Comparison of ENCODE assay signal across 22 mouse cellular contexts in genomic region chr1:38347346-38347745, GRCm38 (mm10).
A peak's percentile ranks its signal among the peaks of the same experiment; 100 is the strongest.
DNase-seq lines count a peak whose midpoint lies in the region; ATAC-seq and TF ChIP-seq lines count a peak whose summit lies in the region.
"Had no signal": no experiment of that assay in that cellular context is flagged by ENCODE, and none has a peak within 500 bp of the region (broad histone marks: within the 10 kb centered on the region; RNA-seq: fewer than 3 reads in every experiment).

No protein-coding gene starts in this region.

- no peaks in the 10 kb centered on the region for H3K79me2 ChIP-seq in heart, adult 2 months (replicated peaks; ENCODE audit: control insufficient read depth, insufficient read depth, low read length)

- 81% methylated on average over 4 of the region's 4 CpGs for WGBS in embryonic facial prominence, embryonic 14.5 days
- 86% methylated on average over 4 of the region's 4 CpGs for WGBS in embryonic facial prominence, embryonic 10.5 days
- 71% methylated on average over 4 of the region's 4 CpGs for WGBS in heart, embryonic 10.5 days
- WGBS in heart, adult 2 months = 67% methylated on average over 4 of the region's 4 CpGs
- 81% methylated on average over 4 of the region's 4 CpGs for WGBS in intestine, embryonic 14.5 days
- WGBS in intestine, embryonic 15.5 days = 85% methylated on average over 4 of the region's 4 CpGs

- TF ChIP-seq EP300 in heart, adult 2 months (IDR thresholded peaks at IDR 0.05; ENCODE audit: insufficient read depth, low read depth, low read length) = no peak

- H3K27ac ChIP-seq in embryonic facial prominence, embryonic 14.5 days (replicated peaks; ENCODE audit: low read depth, low read length) = no peak overlapping the region
- no peak overlapping the region for H3K27ac ChIP-seq in embryonic facial prominence, embryonic 10.5 days (replicated peaks)
- no peak overlapping the region for H3K27ac ChIP-seq in heart, embryonic 10.5 days
- no peak overlapping the region for H3K27ac ChIP-seq in heart, adult 2 months
- no peak overlapping the region for H3K27ac ChIP-seq in intestine, embryonic 14.5 days (ENCODE audit: low read depth)
- no peak overlapping the region for H3K27ac ChIP-seq in intestine, embryonic 15.5 days

- H3K9me3 ChIP-seq in embryonic facial prominence, embryonic 14.5 days (ENCODE audit: control insufficient read depth, low read length) = no peaks in the 10 kb centered on the region
- no peaks in the 10 kb centered on the region for H3K9me3 ChIP-seq in embryonic facial prominence, embryonic 10.5 days
- H3K9me3 ChIP-seq in heart, embryonic 10.5 days = no peaks in the 10 kb centered on the region
- 0 out of 2 replicates have a peak, but pooled peaks cover 3% of the 10 kb centered on the region for H3K9me3 ChIP-seq in intestine, embryonic 14.5 days (ENCODE audit: control insufficient read depth, low read length)
- H3K9me3 ChIP-seq in intestine, embryonic 15.5 days = no peaks in the 10 kb centered on the region
- H3K9me3 ChIP-seq: G1E had no signal

- no peaks in the 10 kb centered on the region for H3K27me3 ChIP-seq in embryonic facial prominence, embryonic 14.5 days (replicated peaks; ENCODE audit: control insufficient read depth, insufficient read depth, low read length)
- no peaks in the 10 kb centered on the region for H3K27me3 ChIP-seq in embryonic facial prominence, embryonic 10.5 days (replicated peaks; ENCODE audit: low read depth, poor library complexity, severe bottlenecking)
- no peaks in the 10 kb centered on the region for H3K27me3 ChIP-seq in heart, embryonic 10.5 days (ENCODE audit: insufficient read depth, poor library complexity, severe bottlenecking)
- no peaks in the 10 kb centered on the region for H3K27me3 ChIP-seq in heart, adult 2 months (ENCODE audit: control insufficient read depth, insufficient read depth, low read length)
- no peaks in the 10 kb centered on the region for H3K27me3 ChIP-seq in intestine, embryonic 14.5 days (replicated peaks; ENCODE audit: control insufficient read depth, insufficient read depth, low read length)
- H3K27me3 ChIP-seq in intestine, embryonic 15.5 days (replicated peaks) = no peaks in the 10 kb centered on the region
- H3K27me3 ChIP-seq: CH12.LX, Patski had no signal

- H3K4me3 ChIP-seq in embryonic facial prominence, embryonic 14.5 days (ENCODE audit: low read depth, low read length) = no peak overlapping the region
- H3K4me3 ChIP-seq in embryonic facial prominence, embryonic 10.5 days = no peak overlapping the region
- no peak overlapping the region for H3K4me3 ChIP-seq in heart, embryonic 10.5 days
- H3K4me3 ChIP-seq in heart, adult 2 months = no peak overlapping the region
- H3K4me3 ChIP-seq in intestine, embryonic 14.5 days (ENCODE audit: low read depth, low read length) = no peak overlapping the region
- H3K4me3 ChIP-seq in intestine, embryonic 15.5 days (replicated peaks) = no peak overlapping the region

- intact Hi-C loops in heart, adult 2 months (cut with DNase I) = no loop called here

- TF ChIP-seq POLR2A in heart, adult 2 months (IDR thresholded peaks at IDR 0.05; ENCODE audit: insufficient read depth, low read depth, low read length) = no peak

- no peak for ATAC-seq in embryonic facial prominence, embryonic 14.5 days (ENCODE audit: low read depth)
- ATAC-seq in intestine, embryonic 14.5 days (replicated peaks; ENCODE audit: low FRiP score, low TSS enrichment, low read depth) = no peak
- ATAC-seq in intestine, embryonic 15.5 days = no peak
- ATAC-seq: activated CD4-positive, CD25-positive, alpha-beta regulatory T cell, adult 4 months; CD4-positive, CD25-positive, alpha-beta regulatory T cell, adult 4 months; Patski had no signal

- DNase-seq in embryonic facial prominence, embryonic 14.5 days (ENCODE audit: low spot score) = peak; percentile 12
- DNase-seq in embryonic facial prominence, embryonic 10.5 days (ENCODE audit: low spot score) = no peak
- DNase-seq in heart, adult 11 months = peak; percentile 64
- DNase-seq in heart, postnatal 4 days = no peak
- DNase-seq in heart, embryonic 10.5 days (ENCODE audit: low spot score) = peak; percentile 66
- DNase-seq in heart, adult 2 months = no peak
- peak; percentile 35 for DNase-seq in intestine, embryonic 14.5 days (ENCODE audit: low spot score)
- DNase-seq: adrenal gland, adult 2 months; adrenal gland, adult 8-10 months; adrenal gland, postnatal 10 days; adrenal gland, postnatal 14 days; adrenal gland, postnatal 25 days; adrenal gland, postnatal 36 days; B cell, adult 2 months; cerebellum, adult 11 months; cerebellum, adult 11-12 months had no signal

- H3K4me1 ChIP-seq in embryonic facial prominence, embryonic 14.5 days (ENCODE audit: control insufficient read depth, insufficient read depth, low read length) = no peaks in the 10 kb centered on the region
- no peaks in the 10 kb centered on the region for H3K4me1 ChIP-seq in embryonic facial prominence, embryonic 10.5 days
- H3K4me1 ChIP-seq in heart, embryonic 10.5 days = 0 out of 2 replicates have a peak, but pooled peaks cover 4% of the 10 kb centered on the region
- no peaks in the 10 kb centered on the region for H3K4me1 ChIP-seq in heart, adult 2 months (ENCODE audit: control insufficient read depth, insufficient read depth, low read length)
- no peaks in the 10 kb centered on the region for H3K4me1 ChIP-seq in intestine, embryonic 14.5 days (replicated peaks; ENCODE audit: control insufficient read depth, insufficient read depth, low read length)
- H3K4me1 ChIP-seq in intestine, embryonic 15.5 days (replicated peaks) = no peaks in the 10 kb centered on the region

- H3K9ac ChIP-seq in embryonic facial prominence, embryonic 14.5 days (ENCODE audit: low read depth, low read length) = no peak overlapping the region
- H3K9ac ChIP-seq in heart, adult 2 months (ENCODE audit: low read depth, low read length) = no peak overlapping the region
- H3K9ac ChIP-seq in intestine, embryonic 14.5 days (ENCODE audit: low read length) = no peak overlapping the region
- H3K9ac ChIP-seq in intestine, embryonic 15.5 days = no peak overlapping the region

- no peak for TF ChIP-seq CTCF in heart, adult 2 months (IDR thresholded peaks at IDR 0.05)

- H3K4me2 ChIP-seq in embryonic facial prominence, embryonic 14.5 days (ENCODE audit: low read depth, low read length) = no peak overlapping the region
- H3K4me2 ChIP-seq in intestine, embryonic 14.5 days (ENCODE audit: low read length) = no peak overlapping the region
- no peak overlapping the region for H3K4me2 ChIP-seq in intestine, embryonic 15.5 days (replicated peaks)

- H3K36me3 ChIP-seq in embryonic facial prominence, embryonic 14.5 days (ENCODE audit: control insufficient read depth, insufficient read depth, low read length) = 0 out of 2 replicates have a peak, but pooled peaks cover 5% of the 10 kb centered on the region
- 0 out of 2 replicates have a peak, but pooled peaks cover 4% of the 10 kb centered on the region for H3K36me3 ChIP-seq in embryonic facial prominence, embryonic 10.5 days (replicated peaks)
- no peaks in the 10 kb centered on the region for H3K36me3 ChIP-seq in heart, embryonic 10.5 days
- H3K36me3 ChIP-seq in heart, adult 2 months (ENCODE audit: control insufficient read depth, insufficient read depth, low read length) = no peaks in the 10 kb centered on the region
- H3K36me3 ChIP-seq in intestine, embryonic 14.5 days (ENCODE audit: control insufficient read depth, insufficient read depth, low read length) = no peaks in the 10 kb centered on the region
- no peaks in the 10 kb centered on the region for H3K36me3 ChIP-seq in intestine, embryonic 15.5 days
- H3K36me3 ChIP-seq: G1E had no signal

Comparison
In these comparisons a context has a peak if more than half of its experiments do, and no peak if none do; other contexts are left out.
1. DNase-seq: peak in embryonic facial prominence, embryonic 14.5 days (single experiment), heart, adult 11 months (single experiment), heart, embryonic 10.5 days (single experiment) and intestine, embryonic 14.5 days (single experiment); none in embryonic facial prominence, embryonic 10.5 days (single experiment), heart, postnatal 4 days (single experiment) and heart, adult 2 months (0 of 2).